16 mouse cellular contexts compared by ENCODE assay signal in genomic region chr3:128247816-128248215, GRCm38 (mm10).
DNase-seq lines count a peak whose midpoint lies in the region; ATAC-seq and TF ChIP-seq lines count a peak whose summit lies in the region.
"Had no signal": no experiment of that assay in that cellular context is flagged by ENCODE, and none has a peak within 500 bp of the region (broad histone marks: within the 10 kb centered on the region; RNA-seq: fewer than 3 reads in every experiment).

No protein-coding gene starts in this region.

- no peak for DNase-seq in left cerebral cortex, adult 2 months (ENCODE audit: extremely low spot score in 1 of 2, low spot score in 2 of 2)
- no peak for DNase-seq in left cerebral cortex, postnatal 10 days (ENCODE audit: extremely low spot score in 1 of 2, low spot score in 2 of 2)
- DNase-seq in thymus, postnatal 4 days, result peak; percentile 14
- DNase-seq in thymus, postnatal 14 days, result no peak
- DNase-seq in brain, embryonic 14.5 days (ENCODE audit: low read depth), result no peak
- DNase-seq in frontal cortex, adult 2 months (ENCODE audit: extremely low spot score in 1 of 2, low spot score in 1 of 2), result no peak
- DNase-seq: gastrocnemius, postnatal 25 days; layer of hippocampus, postnatal 36 days; lung, postnatal 4 days; retina, postnatal 1 day had no signal

- H3K4me1 ChIP-seq in forebrain, embryonic 13.5 days, result no peaks in the 10 kb centered on the region
- H3K4me1 ChIP-seq: embryonic facial prominence, embryonic 15.5 days; hindbrain, embryonic 13.5 days; midbrain, embryonic 15.5 days; neural tube, embryonic 13.5 days had no signal

- no peak overlapping the region for H3K9ac ChIP-seq in forebrain, embryonic 13.5 days
- H3K9ac ChIP-seq: embryonic facial prominence, embryonic 15.5 days; hindbrain, embryonic 13.5 days; midbrain, embryonic 15.5 days; neural tube, embryonic 13.5 days had no signal

- H3K27ac ChIP-seq in left cerebral cortex, adult 2 months, result no peak overlapping the region
- H3K27ac ChIP-seq in forebrain, embryonic 13.5 days, result no peak overlapping the region
- H3K27ac ChIP-seq: embryonic facial prominence, embryonic 15.5 days; hindbrain, embryonic 13.5 days; midbrain, embryonic 15.5 days; neural tube, embryonic 13.5 days had no signal

- intact Hi-C loops in left cerebral cortex, adult 2 months (cut with DNase I), result no loop called here
- intact Hi-C loops in left cerebral cortex, postnatal 10 days (cut with DNase I), result no loop called here

- H3K4me2 ChIP-seq in forebrain, embryonic 13.5 days, result no peak overlapping the region
- H3K4me2 ChIP-seq: embryonic facial prominence, embryonic 15.5 days; hindbrain, embryonic 13.5 days; midbrain, embryonic 15.5 days; neural tube, embryonic 13.5 days had no signal

- TF ChIP-seq CTCF in left cerebral cortex, adult 2 months (IDR thresholded peaks at IDR 0.05), result peak; percentile 8
- peak; percentile 24; the same call in 1 of the 2 replicates for TF ChIP-seq CTCF in brain, embryonic 14.5 days (IDR thresholded peaks at IDR 0.05; ENCODE audit: borderline replicate concordance, extremely low read depth, insufficient read depth, insufficient read length)

- no peaks in the 10 kb centered on the region for H3K36me3 ChIP-seq in forebrain, embryonic 13.5 days (ENCODE audit: poor library complexity, severe bottlenecking)
- H3K36me3 ChIP-seq: embryonic facial prominence, embryonic 15.5 days; hindbrain, embryonic 13.5 days; midbrain, embryonic 15.5 days; neural tube, embryonic 13.5 days had no signal

- H3K27me3 ChIP-seq in forebrain, embryonic 13.5 days, result no peaks in the 10 kb centered on the region
- H3K27me3 ChIP-seq: embryonic facial prominence, embryonic 15.5 days; hindbrain, embryonic 13.5 days; midbrain, embryonic 15.5 days; neural tube, embryonic 13.5 days had no signal

- TF ChIP-seq POLR2A in brain, embryonic 14.5 days (IDR thresholded peaks at IDR 0.05; ENCODE audit: borderline replicate concordance, extremely low read depth, insufficient read depth, insufficient read length, poor library complexity, severe bottlenecking), result no peak

- H3K4me3 ChIP-seq in left cerebral cortex, adult 2 months, result no peak overlapping the region
- no peak overlapping the region for H3K4me3 ChIP-seq in forebrain, embryonic 13.5 days
- H3K4me3 ChIP-seq: embryonic facial prominence, embryonic 15.5 days; hindbrain, embryonic 13.5 days; midbrain, embryonic 15.5 days; neural tube, embryonic 13.5 days had no signal

- WGBS in forebrain, embryonic 13.5 days, result 69% methylated on average over 2 of the region's 2 CpGs

- no peaks in the 10 kb centered on the region for H3K9me3 ChIP-seq in forebrain, embryonic 13.5 days (replicated peaks)
- H3K9me3 ChIP-seq: embryonic facial prominence, embryonic 15.5 days; hindbrain, embryonic 13.5 days; midbrain, embryonic 15.5 days; neural tube, embryonic 13.5 days had no signal

- ATAC-seq in forebrain, embryonic 13.5 days, result no peak
- ATAC-seq: forebrain, embryonic 14.5 days; midbrain, embryonic 15.5 days had no signal
